Mouse (Mus musculus) naive thymus-derived CD4-positive, alpha-beta T cell, adult 2 months (primary cell): ENCODE measurements at regions not wholly inside any gene's neighbourhood (a gene's known extent, or its start where the extent isn't known, plus 50 kb on each side); places are given as distances from the start of the nearest gene placed in this dataset.

Experiments
- DNase-seq: peaks from one replicate; pipeline ENCODE4 v3.0.0-alpha.2; 2011; ENCODE audit warnings: low read depth

DNA sequence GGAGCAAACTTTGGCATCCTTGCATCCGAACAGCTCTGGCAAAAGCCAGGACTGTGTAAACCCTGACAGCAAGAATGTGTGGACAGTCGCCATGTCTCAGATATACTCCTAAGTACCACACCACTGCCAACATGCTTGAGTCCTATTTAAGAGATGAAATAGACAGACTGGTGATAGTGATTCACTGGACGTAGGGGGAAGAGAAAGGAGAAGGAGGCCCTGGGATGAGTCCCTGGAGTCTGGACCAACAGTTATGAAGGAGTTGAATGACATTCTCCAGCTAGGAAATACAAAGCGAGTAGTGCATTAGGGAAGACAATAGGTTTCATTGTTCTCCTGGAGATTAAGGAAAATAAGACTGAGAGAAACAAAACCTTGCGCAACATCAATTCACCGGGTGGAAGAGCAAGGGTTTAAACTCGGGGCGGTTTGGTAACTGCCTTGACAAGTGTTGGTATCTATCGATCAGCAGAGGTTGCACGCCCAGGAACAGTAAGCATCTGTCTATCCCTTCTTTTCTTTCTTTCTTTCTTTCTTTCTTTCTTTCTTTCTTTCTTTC lies 54.3 kb upstream of the Nrbf2 start:
- DNase-seq, result no peak

DNA sequence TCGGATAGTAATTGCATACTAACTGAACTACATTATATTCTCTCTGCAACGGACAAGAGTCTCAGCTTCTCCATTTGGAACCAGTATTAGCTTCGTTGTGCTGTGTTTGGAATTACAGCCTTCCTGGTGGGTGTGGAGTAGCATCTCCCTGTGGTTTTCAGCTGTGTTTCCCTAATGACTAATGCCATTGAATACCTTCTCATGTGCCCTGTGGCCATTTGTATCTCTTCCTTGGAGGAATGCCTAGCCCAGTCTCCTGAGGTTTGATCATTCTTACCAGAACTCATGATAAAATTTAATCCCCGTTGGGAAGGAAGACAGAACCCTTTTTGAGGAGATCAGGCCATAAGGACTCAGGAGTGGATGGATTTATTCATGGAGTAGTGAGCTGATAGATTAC lies 59.6 kb upstream of the Nrbf2 start:
- DNase-seq, result no peak

DNA sequence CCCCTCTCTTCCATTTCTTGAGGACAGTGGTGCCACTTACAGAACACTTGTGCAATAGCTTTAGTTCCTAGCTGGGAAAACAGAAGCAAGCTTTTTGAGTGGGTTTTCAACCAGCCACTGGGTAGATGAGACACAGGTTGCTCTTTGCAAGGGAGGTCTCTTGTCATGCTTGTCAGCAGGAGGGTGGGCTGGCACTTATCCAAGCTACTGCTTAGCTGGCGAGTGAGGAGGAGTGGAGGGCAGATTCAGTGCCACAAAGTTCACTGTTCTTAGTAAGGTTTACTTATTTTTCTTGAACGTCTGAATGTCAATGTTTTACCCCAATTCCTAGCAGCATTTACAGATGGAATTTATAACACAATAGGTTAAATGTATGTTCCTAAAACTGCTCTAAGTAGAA lies 65.9 kb upstream of the Nrbf2 start:
- no peak for DNase-seq

DNA sequence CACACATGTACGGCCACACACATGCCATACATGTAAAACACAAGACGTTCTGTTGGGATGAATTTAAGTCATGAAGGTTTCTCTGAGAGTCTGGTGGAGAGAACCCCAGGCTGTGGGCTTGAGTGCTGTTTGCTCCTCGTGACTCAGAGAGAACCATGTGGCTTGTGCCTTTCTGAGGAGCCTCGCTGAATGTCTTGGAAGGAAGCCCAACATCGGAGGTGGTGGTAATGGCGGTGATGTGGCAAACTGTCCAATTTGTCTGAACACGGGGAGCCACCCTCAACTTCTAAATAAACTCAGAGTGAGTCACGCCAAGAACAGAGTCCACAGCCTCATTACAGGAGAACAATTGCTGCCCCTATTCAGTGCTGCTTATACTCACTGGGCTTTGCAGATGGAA lies 75.7 kb upstream of the Nrbf2 start:
- no peak for DNase-seq

DNA sequence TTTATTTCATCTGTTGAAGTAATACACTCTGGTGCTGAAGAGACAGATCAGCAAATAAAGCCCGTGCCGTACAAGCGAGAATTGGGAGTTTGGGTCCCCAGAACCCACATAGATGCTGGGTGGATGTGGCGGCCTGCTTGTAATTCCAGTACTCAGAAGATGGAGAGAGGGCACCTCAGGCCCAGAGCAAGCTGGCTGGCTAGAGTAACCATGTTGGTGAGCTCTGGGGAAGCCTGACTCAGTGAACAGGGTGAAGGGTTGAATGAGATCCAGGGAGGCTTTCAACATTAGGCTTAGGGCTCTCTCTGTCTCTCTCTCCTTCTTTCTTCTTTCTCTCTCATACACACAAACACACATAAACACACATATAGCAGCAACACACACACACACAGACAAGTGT lies 76.2 kb upstream of the Nrbf2 start:
- DNase-seq, result no peak

DNA sequence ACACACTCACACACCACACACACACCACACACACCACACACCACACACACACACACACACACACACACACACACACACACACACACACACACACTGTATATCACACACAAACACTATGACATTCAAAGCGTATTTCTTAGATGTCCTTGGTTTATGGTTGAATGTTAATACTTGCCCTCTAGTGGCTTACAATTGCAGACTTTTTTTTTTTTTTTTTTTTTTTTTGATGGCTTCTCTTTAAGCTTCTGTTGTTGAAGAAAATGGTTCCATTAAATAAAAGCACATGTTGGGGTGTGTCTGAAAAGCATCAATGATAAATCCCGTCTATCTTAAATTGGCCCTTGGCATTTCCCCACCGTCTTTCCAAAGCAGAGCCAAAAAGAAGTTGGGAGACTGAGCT lies 79.5 kb upstream of the Nrbf2 start:
- DNase-seq, result no peak

DNA sequence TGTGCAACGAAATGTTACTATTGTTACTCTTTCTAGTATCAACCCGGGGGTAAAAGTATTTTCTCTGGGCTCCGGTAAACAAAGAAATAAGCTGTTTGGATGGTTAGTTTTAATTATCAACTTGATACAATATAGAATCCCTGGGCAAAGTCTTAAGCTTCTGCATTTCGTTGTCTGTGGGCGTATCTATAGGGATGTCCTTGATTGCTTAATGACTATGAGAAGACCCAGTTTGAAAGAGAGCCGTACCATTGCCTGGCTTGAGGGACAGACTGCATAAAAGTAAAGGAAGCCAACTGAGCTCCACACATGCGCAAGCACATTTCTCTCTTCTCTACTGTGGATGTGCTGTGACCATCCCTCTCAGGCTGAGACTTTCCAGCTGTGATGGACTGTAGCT lies 80.1 kb upstream of the Nrbf2 start:
- no peak for DNase-seq

DNA sequence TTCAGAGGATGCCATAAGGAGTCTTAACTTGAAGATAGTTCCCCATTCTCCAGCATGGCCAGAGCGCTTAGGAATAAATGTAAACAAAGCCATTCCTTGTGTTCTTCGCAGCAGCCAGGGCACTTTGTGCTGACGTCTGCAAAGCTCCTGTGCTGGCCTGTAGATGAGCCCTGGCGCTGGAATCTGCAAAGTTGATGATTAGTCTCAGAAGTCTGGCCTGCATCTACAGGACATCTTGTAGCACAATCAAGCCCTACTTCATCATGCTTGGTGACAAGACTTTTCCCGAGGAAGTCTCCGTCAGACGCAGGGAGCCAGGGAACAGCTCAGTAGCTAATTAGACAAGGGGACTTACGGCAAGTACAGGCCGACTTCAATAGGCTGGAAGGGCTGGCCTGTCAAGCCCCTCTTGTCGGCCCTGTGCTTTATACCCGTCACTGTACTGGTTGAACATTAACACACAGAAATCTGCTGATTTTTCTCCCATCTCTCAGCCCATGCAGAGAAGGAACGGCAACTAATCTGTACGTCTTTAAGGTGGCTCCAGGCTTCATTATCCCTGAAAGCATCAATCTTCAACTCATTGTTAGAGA lies 87.6 kb upstream of the Nrbf2 start:
- DNase-seq, result no peak

DNA sequence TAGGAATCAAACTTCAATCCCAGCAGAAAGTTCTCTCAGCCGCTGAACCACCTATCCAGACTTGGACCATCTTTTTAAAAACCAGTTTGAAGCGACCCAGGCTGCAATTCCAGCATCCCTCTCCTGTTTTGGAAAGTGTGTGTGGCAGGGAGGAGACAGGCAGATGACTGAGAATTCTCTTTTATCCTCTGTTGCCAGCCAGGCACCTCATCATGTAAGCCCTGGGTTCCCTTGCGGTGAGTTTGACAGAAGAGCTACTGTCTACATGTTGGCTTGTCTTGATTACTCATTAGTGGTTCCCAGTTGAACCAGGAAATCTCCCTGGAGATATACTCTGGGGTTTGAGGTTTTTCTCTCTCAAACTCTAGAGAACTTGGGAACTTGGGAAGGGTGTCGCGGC lies 91.5 kb upstream of the Nrbf2 start:
- no peak for DNase-seq

DNA sequence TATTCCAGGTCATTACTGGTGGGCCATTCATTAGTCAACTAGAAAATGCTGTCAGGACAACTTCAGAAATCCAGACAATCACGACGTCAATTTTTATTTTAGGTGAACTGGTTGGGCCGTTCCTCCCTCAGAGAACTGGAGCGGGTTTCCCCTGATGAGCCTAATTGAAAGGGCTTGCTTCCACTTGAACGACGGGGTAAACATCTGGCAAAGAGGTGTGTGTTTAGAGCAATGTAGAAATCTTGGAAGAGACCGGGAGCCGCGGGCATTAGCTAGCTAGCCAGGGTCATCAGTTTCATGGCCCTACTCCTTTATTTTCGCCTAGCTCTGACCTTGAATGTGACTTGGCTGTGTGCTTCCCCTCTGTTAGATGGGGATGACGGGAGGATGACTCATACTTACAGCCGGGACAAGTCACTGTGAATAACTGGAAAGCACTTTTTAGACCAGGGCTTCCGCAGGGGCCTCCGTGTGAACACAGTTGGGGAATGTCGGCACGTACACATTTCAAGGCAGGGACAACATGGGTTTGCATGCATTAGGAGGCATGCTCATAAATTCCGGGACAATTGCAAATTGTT lies 92.6 kb upstream of the Nrbf2 start:
- no peak for DNase-seq

DNA sequence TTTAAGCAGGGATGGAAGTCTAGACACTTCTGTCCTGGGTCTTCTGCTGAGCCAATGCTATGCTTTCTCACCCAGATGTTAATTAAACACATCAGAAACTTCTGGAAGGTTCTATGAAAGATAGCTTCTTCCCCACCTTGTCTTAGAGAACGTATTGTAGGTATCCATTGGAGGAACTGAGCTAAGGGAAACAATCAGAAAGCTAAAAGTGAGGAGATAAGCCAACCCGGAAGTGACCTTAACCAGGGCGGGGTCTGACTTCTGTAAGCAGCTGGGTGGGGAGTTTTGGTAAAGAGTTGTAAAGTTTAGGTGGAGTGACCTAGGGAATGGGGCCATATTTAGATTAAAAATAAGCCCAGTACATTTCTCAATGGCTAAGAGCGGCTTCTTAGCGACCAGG lies 95.1 kb upstream of the Nrbf2 start:
- no peak for DNase-seq

DNA sequence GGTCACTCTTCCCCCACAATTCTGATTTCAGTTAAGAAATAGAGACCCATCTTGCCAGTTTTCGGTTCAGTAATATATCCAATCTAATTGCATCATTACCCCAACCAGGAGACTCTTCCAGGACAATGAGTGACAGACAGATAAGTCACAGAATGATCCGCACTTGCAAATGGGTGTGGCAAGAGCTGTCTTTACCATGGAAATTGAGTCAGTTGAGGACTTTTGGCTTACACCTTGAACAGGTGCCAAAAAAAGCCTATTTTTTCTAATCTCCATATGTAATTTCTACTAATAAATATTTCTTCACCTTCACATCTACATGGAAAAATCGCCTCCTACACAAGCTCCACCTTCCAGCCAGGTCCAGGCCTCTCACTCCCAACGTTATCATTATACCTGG lies 98.2 kb upstream of the Nrbf2 start:
- DNase-seq, result no peak

DNA sequence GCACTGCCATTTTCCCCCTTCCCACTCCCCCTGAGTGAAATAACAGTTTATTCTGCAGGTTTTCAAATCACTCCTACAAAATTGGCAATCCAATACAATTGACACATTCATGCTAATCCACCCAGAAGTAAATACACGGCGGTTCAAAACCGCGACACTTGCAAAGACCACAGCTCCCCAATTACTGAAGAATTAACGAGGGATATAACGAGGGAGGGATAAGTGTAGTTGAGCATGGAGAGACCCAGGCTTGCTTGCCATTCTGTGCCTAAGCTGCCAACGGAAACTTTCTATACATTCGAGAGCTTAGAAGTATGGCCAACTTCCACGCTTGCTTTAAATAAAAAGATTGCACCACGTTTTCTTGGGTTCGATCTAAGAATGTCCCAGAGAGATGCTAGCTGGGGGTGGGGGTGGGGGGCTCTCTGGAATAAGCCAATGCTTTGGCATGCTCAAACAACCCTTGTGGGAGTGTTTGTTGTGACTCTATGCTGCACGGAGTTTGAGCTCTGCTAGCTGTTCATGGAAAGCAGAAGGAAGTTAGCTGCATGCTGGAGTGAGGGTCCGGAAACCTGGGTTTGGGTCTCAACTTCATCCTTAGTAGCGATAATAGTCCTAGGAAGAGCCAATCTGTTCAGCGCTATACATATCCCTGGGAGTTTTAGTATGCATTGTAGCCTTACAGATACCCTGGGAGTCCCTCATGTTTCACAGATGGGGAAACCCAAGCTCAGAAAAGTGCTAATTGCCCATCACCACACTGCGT lies 98.9 kb upstream of the Nrbf2 start:
- no peak for DNase-seq

DNA sequence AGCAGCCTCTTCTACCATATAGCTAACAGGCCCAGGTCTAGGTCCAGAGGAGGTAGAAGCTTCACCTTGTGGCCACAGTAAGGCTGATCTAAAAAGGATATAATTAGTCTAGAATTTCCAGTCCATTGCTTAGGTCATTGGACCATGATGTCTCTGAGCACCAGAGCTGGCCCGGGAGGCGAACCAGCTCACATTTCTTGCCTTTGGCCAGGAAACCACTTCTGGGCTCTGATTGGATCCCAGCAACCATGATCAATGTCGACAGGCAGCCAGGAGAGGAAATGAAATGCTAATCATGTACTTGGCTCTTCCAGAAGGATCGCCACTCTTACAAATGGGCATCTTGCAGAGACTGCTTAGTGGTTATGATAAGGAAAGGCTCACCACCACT lies 99.5 kb upstream of the Nrbf2 start:
- DNase-seq, result no peak

DNA sequence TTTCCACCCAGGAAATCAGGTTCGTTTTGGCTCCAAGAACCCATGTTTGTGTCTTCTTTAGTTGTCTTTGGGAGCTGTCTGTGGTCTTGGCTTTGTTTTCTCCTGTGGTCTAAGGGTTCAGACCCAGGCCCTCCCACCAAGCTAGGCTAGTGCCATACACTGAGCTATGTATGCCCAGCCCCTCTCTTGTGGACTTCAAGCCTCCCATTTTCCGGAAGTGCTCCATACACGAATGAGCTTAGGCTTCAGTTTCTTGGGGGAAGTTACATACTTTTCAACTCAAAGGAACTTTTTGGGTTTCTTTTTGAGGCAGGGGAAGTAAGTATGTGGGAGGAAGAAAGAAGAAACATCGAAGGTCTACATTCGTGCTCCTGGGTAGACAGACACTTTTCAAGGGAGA lies 100.9 kb upstream of the Nrbf2 start:
- no peak for DNase-seq

DNA sequence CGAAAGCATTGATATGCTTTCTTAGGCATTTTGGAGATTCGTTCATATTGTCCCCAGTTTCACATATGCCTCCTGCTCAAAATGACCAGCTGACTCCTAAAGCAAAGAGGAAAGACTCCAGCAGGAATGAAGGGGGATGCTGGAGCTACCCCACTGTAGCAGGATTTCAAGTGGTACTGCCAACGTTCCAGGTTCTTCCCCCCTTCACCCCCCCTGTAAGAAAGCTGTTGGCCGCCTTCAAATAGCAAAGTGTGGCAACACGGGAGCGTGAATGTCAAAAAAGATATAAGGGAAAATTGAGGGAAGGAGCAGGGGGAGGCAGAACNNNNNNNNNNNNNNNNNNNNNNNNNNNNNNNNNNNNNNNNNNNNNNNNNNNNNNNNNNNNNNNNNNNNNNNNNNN lies 103.7 kb upstream of the Nrbf2 start:
- no peak for DNase-seq

DNA sequence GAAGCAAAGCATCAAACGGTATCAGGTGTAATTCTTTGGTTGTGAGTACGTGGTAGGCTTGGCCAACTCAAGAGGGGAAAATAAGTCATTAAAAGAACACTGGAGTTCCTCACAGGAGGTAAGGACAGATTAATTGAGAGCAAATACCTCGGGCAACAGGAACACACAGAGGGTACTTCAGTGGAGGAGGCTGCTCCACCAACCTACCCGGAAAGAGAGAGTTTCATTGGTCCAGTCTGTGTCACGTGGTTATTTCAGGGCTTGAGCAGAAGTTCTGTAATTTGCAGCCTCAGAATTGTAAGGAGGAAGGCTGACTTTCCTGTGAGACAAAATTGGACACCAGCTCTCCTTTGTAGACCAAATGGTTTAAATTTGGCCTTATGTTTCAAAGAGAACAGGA lies 115.3 kb upstream of the Nrbf2 start:
- DNase-seq, result peak; percentile 36

DNA sequence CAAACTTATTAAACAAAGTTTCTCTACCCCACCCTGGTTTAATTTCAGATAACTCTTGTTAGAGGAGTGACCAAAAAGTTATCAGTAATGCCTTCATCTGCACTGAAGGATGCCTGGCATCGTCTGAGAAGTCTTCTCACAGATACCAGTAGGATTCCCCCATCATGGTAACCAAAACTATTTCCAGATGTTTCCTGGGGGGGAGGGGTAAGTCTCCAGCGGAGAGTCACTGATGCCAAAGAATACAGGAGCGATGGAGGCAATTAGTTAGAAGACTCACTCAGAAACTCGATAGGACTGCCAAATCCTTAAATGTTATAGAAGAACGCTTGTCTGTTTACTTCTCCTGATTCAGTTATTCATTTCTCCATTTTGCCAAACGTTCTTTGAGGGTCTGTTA lies 116.3 kb upstream of the Nrbf2 start:
- DNase-seq, result no peak

DNA sequence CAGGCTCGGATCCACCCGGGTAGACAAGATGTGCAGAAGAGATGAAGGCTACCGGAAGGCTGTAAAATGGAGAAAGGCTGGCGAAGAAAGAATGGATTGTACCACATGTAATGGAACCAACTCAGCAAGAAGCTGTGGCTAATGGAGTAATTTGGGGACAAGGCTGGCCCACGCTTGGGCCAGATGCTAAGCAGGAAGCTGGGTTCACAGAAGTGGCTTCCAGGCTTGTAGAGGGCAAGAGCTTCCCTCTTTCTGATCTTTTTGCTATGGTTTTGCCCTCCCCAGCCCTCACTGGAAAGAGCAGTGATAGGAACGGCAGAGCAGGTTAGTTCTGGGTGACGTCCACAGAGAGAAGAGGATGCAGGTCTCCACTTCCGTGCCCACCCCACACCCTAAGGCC lies 117.7 kb upstream of the Egr2 start:
- no peak for DNase-seq

DNA sequence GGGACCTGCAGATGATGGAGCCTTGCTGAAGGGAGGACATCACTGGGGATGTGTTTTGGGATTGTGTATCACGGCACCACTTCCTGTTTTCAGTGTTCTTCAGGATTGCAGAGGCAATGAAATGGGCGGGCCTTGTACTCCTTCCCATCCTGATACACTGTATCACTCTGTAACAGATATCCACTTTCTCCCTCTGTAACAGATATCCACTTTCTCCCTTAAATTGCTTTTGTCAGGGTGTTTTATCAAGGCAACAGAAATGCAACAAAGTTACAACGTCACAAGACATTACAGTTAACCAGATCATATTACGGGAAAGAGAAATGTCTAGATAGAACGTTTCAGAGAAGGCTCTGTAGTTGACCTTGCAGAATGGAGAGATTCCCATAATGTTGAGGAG lies 114.5 kb upstream of the Egr2 start:
- no peak for DNase-seq

DNA sequence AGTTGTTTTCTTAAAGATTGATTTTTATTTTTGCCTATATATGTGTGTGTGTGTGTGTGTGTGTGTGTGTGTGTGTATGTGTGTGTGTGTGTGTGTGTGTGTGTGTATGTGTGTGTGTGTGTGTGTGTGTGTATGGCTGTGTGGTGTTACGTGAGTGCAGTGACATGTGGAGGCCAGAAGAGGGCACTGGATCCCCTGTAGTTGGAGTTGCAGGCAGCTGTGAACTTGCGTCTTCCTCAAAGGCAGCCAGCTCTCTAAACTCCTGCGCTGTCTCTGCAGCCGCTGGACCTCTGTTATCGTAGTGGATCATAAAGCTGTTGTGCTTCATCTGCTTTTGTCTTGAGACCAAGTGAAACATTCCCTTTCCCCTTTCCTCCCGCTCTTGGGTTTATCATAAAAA lies 109.9 kb upstream of the Egr2 start:
- DNase-seq, result no peak

DNA sequence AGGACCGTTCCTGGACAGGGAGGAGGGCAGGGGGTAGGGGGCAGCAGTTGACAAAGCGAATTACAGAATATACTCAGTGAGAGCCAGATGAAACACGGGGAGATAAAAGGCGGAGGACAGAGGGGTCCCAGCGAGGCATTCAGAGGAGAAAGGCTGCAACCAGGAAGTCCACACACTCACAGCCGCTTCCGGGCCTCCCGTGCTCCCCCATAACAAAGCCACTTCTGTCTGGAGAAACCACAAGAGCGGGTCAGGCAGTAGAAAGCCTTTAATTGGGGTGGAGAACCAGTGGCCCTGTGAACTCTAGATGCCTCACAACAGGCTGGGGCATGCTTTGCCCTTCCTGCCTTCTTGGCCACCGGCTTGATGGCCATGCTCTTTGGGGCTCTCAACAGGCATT lies 108.1 kb upstream of the Egr2 start:
- peak; percentile 11 for DNase-seq

DNA sequence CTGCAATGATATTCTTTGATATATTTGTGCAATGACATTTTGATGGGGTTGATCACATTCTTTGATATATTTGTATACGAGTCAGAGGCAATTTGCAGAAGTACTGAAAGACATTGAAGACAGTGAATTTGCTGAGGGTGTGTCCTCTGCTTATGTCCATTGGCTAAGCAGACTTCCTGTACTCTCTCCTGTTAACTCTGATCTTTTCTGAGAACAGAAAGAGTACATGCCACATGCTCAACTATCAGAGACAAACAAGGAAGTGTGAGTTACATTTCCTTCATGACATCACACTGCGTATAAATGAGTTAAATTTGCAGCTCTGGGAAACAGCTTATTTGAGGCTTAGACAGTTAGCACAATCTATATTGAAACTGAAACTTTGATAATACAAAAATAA lies 104.5 kb upstream of the Egr2 start:
- peak; percentile 29 for DNase-seq
